Mouse (Mus musculus): ENCODE measurements around the gene Prima1.

The Prima1 gene

GRCm38 (mm10) chr12:103155406-103155805 lies 86.5 kb downstream of the Prima1 start:
- 0 out of 2 replicates have a peak, but pooled peaks have one; percentile 32 for ATAC-seq (ENCODE audit: low TSS enrichment)

DNA sequence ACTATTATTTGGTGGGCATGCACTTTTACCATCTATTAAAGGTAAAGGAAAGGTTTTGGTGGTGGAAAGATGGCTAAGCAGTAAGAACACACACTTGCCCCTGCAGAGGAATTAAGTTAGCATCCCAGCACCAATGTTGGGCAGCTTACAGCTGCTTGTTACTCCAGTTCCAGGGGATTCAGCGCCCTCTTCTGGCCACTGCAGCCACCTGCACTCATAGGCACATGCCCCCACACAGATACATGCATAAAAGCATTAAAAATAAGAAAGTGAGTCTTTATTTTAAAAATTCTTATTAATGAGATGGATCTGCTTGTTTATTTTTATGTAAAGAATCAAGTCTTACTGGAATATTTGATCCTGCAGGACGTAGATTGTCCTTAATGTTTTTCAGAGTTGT lies 87.0 kb downstream of the Prima1 start:
- no peak for ATAC-seq (ENCODE audit: low TSS enrichment)

GRCm38 (mm10) chr12:103150247-103150646 lies 91.7 kb downstream of the Prima1 start:
- no peak for ATAC-seq (ENCODE audit: low TSS enrichment)
